In the genomic region with DNA sequence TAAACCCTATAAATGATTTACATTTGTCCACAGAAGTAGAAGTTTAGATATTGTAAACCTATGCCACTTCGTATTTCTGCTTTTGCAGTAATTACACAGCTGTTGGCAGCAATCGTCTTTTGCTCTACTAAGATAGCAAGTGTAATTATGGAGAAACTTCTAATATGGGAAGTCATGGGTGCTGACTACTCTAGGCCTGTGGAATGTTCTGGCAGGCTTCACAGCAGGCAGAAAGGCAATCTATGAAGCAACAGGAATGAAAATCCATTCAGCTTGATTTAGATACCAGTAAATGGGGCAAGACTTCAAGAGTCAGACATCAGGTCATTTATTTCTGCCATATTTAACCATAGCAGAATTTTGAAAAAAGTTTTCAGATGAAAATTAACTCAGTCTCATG, we compare ENCODE assay signal across 18 mouse cellular contexts.
A peak's percentile ranks its signal among the peaks of the same experiment; 100 is the strongest.
DNase-seq lines count a peak whose midpoint lies in the region; ATAC-seq and TF ChIP-seq lines count a peak whose summit lies in the region.
"Had no signal": no experiment of that assay in that cellular context is flagged by ENCODE, and none has a peak within 500 bp of the region (broad histone marks: within the 10 kb centered on the region; RNA-seq: fewer than 3 reads in every experiment).

No protein-coding gene starts in this region.

- H3K9me3 ChIP-seq in kidney, embryonic 16.5 days (ENCODE audit: low read length): no peaks in the 10 kb centered on the region
- H3K9me3 ChIP-seq in stomach, embryonic 16.5 days (replicated peaks; ENCODE audit: control insufficient read depth, low read length): no peaks in the 10 kb centered on the region
- H3K9me3 ChIP-seq in stomach, postnatal 0 days (ENCODE audit: control insufficient read depth, low read length): no peaks in the 10 kb centered on the region
- no peaks in the 10 kb centered on the region for H3K9me3 ChIP-seq in intestine, postnatal 0 days (ENCODE audit: control insufficient read depth)
- H3K9me3 ChIP-seq: embryonic facial prominence, embryonic 13.5 days; forebrain, embryonic 13.5 days; hindbrain, embryonic 13.5 days had no signal

- H3K36me3 ChIP-seq in kidney, adult 2 months (ENCODE audit: control insufficient read depth, insufficient read depth, low read length): no peaks in the 10 kb centered on the region
- no peaks in the 10 kb centered on the region for H3K36me3 ChIP-seq in kidney, embryonic 16.5 days (ENCODE audit: insufficient read depth, low read length)
- H3K36me3 ChIP-seq in stomach, embryonic 16.5 days (ENCODE audit: control insufficient read depth, insufficient read depth, low read length): no peaks in the 10 kb centered on the region
- H3K36me3 ChIP-seq in stomach, postnatal 0 days (ENCODE audit: control insufficient read depth, insufficient read depth, low read length): no peaks in the 10 kb centered on the region
- no peaks in the 10 kb centered on the region for H3K36me3 ChIP-seq in intestine, postnatal 0 days (ENCODE audit: control insufficient read depth, insufficient read depth)
- H3K36me3 ChIP-seq: embryonic facial prominence, embryonic 13.5 days; hindbrain, embryonic 13.5 days had no signal

- TF ChIP-seq CTCF in kidney, adult 2 months (conservative IDR thresholded peaks at IDR 0.05; ENCODE audit: insufficient read depth, insufficient read length, low read depth, low read length): no peak
- no peak for TF ChIP-seq CTCF in stomach, postnatal 0 days (IDR thresholded peaks at IDR 0.05; ENCODE audit: low read depth)
- no peak for TF ChIP-seq CTCF in intestine, postnatal 0 days (IDR thresholded peaks at IDR 0.05; ENCODE audit: low read depth)

- H3K9ac ChIP-seq in kidney, embryonic 16.5 days (replicated peaks; ENCODE audit: low read length): no peak overlapping the region
- H3K9ac ChIP-seq in stomach, embryonic 16.5 days (ENCODE audit: low read length): no peak overlapping the region
- no peak overlapping the region for H3K9ac ChIP-seq in stomach, postnatal 0 days (ENCODE audit: low read length)
- H3K9ac ChIP-seq in intestine, postnatal 0 days (ENCODE audit: low read depth, low read length): no peak overlapping the region
- H3K9ac ChIP-seq: embryonic facial prominence, embryonic 13.5 days; forebrain, embryonic 13.5 days; hindbrain, embryonic 13.5 days had no signal

- no peak overlapping the region for H3K4me2 ChIP-seq in kidney, embryonic 16.5 days (replicated peaks; ENCODE audit: low read depth, low read length)
- no peak overlapping the region for H3K4me2 ChIP-seq in stomach, embryonic 16.5 days (ENCODE audit: low read depth, low read length)
- no peak overlapping the region for H3K4me2 ChIP-seq in stomach, postnatal 0 days (replicated peaks; ENCODE audit: low read depth)
- no peak overlapping the region for H3K4me2 ChIP-seq in intestine, postnatal 0 days (replicated peaks; ENCODE audit: low read depth)
- H3K4me2 ChIP-seq: embryonic facial prominence, embryonic 13.5 days; forebrain, embryonic 13.5 days; hindbrain, embryonic 13.5 days had no signal

- no peak for TF ChIP-seq EP300 in stomach, postnatal 0 days (optimal IDR thresholded peaks at IDR 0.05)

- H3K27me3 ChIP-seq in kidney, adult 2 months (replicated peaks; ENCODE audit: control insufficient read depth, insufficient read depth, low read length): no peaks in the 10 kb centered on the region
- no peaks in the 10 kb centered on the region for H3K27me3 ChIP-seq in kidney, embryonic 16.5 days (ENCODE audit: insufficient read depth, low read length)
- no peaks in the 10 kb centered on the region for H3K27me3 ChIP-seq in stomach, embryonic 16.5 days (ENCODE audit: control insufficient read depth, insufficient read depth, low read length)
- H3K27me3 ChIP-seq in stomach, postnatal 0 days (ENCODE audit: control insufficient read depth, insufficient read depth, low read length): no peaks in the 10 kb centered on the region
- H3K27me3 ChIP-seq in intestine, postnatal 0 days (replicated peaks; ENCODE audit: control insufficient read depth, insufficient read depth, low read length): no peaks in the 10 kb centered on the region
- H3K27me3 ChIP-seq: CH12.LX; embryonic facial prominence, embryonic 13.5 days; forebrain, embryonic 13.5 days; hindbrain, embryonic 13.5 days had no signal

- H3K27ac ChIP-seq in kidney, adult 2 months (ENCODE audit: insufficient read depth, low read depth, low read length): no peak overlapping the region
- no peak overlapping the region for H3K27ac ChIP-seq in kidney, embryonic 16.5 days (ENCODE audit: low read length)
- H3K27ac ChIP-seq in stomach, embryonic 16.5 days (ENCODE audit: low read length): no peak overlapping the region
- no peak overlapping the region for H3K27ac ChIP-seq in stomach, postnatal 0 days (replicated peaks)
- no peak overlapping the region for H3K27ac ChIP-seq in intestine, postnatal 0 days (ENCODE audit: low read depth, low read length)
- H3K27ac ChIP-seq: embryonic facial prominence, embryonic 13.5 days; forebrain, embryonic 13.5 days; gastrocnemius, adult 2 months; hindbrain, embryonic 13.5 days; hindbrain, postnatal 0 days had no signal

- no peaks in the 10 kb centered on the region for H3K4me1 ChIP-seq in kidney, adult 2 months (ENCODE audit: control insufficient read depth, insufficient read depth, low read length)
- no peaks in the 10 kb centered on the region for H3K4me1 ChIP-seq in kidney, embryonic 16.5 days (ENCODE audit: insufficient read depth, low read length)
- no peaks in the 10 kb centered on the region for H3K4me1 ChIP-seq in stomach, embryonic 16.5 days (ENCODE audit: control insufficient read depth, insufficient read depth, low read length)
- no peaks in the 10 kb centered on the region for H3K4me1 ChIP-seq in stomach, postnatal 0 days (replicated peaks; ENCODE audit: control insufficient read depth, insufficient read depth)
- 0 out of 2 replicates have a peak, but pooled peaks cover 4% of the 10 kb centered on the region for H3K4me1 ChIP-seq in intestine, postnatal 0 days (replicated peaks; ENCODE audit: control insufficient read depth, insufficient read depth, low read length)
- H3K4me1 ChIP-seq: embryonic facial prominence, embryonic 13.5 days; forebrain, embryonic 13.5 days; hindbrain, embryonic 13.5 days had no signal

- H3K4me3 ChIP-seq in kidney, adult 2 months (ENCODE audit: insufficient read depth, low read depth, low read length): no peak overlapping the region
- no peak overlapping the region for H3K4me3 ChIP-seq in kidney, embryonic 16.5 days (ENCODE audit: low read length)
- no peak overlapping the region for H3K4me3 ChIP-seq in stomach, embryonic 16.5 days (replicated peaks; ENCODE audit: low read length)
- no peak overlapping the region for H3K4me3 ChIP-seq in stomach, postnatal 0 days (ENCODE audit: low read depth, low read length)
- no peak overlapping the region for H3K4me3 ChIP-seq in intestine, postnatal 0 days (ENCODE audit: low read depth, low read length)
- H3K4me3 ChIP-seq: embryonic facial prominence, embryonic 13.5 days; forebrain, embryonic 13.5 days; gastrocnemius, adult 2 months; hindbrain, embryonic 13.5 days had no signal

- WGBS in kidney, adult 2 months: 72% methylated on average over 2 of the region's 2 CpGs
- 77% methylated on average over 2 of the region's 2 CpGs for whole genome bisulfite sequencing in kidney, embryonic 16.5 days
- WGBS in stomach, embryonic 16.5 days: 43% methylated on average over 2 of the region's 2 CpGs
- WGBS in stomach, postnatal 0 days: 34% methylated on average over 2 of the region's 2 CpGs
- 25% methylated on average over 2 of the region's 2 CpGs for WGBS in intestine, postnatal 0 days

- DNase-seq in kidney, adult 2 months: peak; percentile 1
- DNase-seq in stomach, postnatal 0 days (ENCODE audit: low spot score): no peak
- DNase-seq in cerebellum, adult 11 months: no peak
- DNase-seq: adrenal gland, adult 2 months; cerebellum, adult 18-20 months; cerebellum, adult 9-11 months; cerebellum, postnatal 36 days; gastrocnemius, adult 2 months; gastrocnemius, postnatal 25 days; heart, postnatal 4 days had no signal

- TF ChIP-seq POLR2A in kidney, adult 2 months (IDR thresholded peaks at IDR 0.05; ENCODE audit: low read depth, low read length): no peak

- no peak for ATAC-seq in kidney, embryonic 16.5 days (ENCODE audit: low FRiP score, low TSS enrichment)
- peak; percentile 44; the same call in 1 of the 2 replicates for ATAC-seq in stomach, embryonic 16.5 days (ENCODE audit: insufficient read depth, low FRiP score)
- ATAC-seq in stomach, postnatal 0 days (ENCODE audit: low FRiP score, low TSS enrichment): no peak
- ATAC-seq in intestine, postnatal 0 days: peak; percentile 73
- ATAC-seq: forebrain, embryonic 13.5 days; hindbrain, postnatal 0 days had no signal

Comparison
In these comparisons a context has a peak if more than half of its experiments do, and no peak if none do; other contexts are left out.
1. ATAC-seq: peak in stomach, embryonic 16.5 days (single experiment) and intestine, postnatal 0 days (single experiment); none in kidney, embryonic 16.5 days (single experiment) and stomach, postnatal 0 days (single experiment).